Mouse (Mus musculus): Measurements from ENCODE around the gene Trim28.
"Not testable (repeated sequence)": the region's sequence is repeated elsewhere in the genome, so short reads cannot be mapped to it uniquely, and the experiment has no call there.

The Trim28 gene

DNA sequence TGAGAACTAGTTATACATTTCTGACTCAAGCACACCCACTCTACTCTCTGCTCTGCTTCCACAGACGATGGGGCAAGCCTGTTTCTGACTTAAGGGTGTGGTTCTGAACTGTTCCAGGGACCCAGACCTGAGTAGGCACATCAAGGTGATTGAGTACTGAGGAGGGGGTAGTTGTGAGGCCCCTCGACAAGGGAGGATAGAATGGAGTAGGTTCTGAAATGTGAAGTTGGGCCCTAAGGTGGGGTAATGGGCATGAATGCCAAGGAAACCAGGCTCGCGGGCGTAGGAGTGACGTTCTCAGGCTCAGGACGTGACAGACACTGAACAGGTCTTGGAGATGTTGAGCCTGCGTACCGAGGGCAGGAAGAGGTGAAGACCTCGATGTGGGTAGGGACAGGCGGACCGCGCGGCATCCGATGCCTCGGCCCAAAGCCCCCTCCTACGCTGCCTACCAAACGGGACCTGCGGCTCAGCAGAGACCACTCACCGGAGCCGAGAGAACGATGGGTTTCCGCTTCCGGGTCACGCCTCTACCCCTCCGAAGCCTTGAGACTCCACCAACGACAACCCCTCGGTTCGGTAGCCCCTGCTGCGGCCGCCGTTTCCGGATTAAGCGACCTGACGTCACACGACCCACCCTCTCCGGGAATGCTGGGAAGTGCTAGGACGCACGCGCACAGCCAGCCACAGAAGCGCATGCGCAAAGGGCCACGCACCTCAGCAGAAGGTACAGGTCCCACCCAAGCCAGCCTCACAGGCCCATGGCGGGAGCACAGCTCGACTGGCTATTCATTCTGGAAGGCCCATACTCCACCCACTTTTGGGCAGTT is 35.4 kb downstream of the Trim28 start, which contains the start of gene Chmp2a:
TSS of gene Chmp2a (minus strand) at position 660 of the 830 bp plus-strand sequence.
- DNase-seq (ENCODE audit: low spot score) = peak; percentile 94

DNA sequence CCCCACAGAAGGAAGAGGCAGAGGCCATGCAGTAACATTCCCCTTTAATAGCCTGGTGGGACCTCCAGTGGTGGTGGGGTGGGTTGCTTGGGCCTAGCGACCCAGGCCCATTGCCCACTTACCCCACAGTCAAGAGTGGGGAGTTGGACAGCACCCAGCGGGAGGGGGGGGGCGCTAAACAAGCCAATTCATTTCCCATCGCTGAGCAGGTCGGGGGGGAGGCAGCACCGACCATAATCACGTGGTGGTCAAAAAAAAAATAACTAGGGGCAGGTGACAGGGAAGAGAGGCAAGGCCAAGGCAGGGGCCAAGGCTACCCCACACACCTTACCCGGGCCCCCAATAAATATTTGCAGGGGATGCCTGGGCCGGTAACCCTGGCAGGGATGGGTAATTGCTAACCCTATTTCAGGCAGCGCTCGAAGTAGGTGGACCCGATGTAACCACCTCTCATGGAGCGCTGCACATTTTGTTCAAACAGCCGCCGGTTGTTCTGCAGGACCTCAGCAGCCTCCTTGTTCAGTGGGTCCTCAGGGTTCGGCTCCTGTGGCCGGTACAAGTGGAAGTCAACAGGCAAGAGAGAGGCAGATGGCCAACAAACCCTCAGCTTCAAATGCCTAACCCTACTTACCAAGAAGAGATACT is 36.4 kb downstream of the Trim28 start:
- DNase-seq (ENCODE audit: low spot score) = no peak

DNA sequence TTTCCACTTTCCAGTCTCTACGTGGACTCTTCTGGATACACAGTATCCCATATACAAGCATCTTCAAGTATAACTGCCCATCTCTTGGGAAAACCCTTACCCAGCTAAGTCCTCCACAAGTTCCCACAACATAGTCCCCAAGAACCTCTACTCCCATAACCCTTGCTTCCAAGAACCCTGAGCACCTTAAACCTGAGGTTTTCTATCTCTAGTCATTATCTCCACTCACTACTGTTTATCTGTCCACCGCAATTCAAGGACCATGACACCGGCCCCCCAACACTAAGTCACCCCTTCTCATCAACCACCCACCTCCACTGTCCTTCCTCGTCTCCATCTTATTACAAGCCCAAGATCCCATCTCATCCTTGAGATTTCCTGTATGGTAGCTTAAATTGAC is 37.9 kb downstream of the Trim28 start:
- no peak for DNase-seq (ENCODE audit: low spot score)

DNA sequence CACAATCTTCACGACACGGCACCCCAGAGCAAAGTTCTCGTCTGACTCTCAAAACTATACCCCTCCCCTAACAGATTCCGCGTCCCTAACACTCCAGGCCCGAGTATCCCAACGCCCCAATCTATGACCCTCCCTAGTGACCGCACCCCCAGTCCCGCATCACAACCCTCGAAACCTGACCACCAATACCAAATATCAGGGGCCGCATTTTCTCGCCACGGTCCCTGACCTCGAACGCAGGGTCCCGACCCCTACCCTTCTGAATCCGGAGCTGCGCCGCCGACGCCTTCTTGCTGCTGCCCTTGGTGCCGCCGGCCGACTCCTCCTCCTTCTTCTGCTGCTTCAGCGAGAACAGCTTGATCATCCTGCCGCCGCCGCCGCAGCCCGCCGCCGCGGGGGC is 38.5 kb downstream of the Trim28 start:
- DNase-seq (ENCODE audit: low spot score) = no peak

DNA sequence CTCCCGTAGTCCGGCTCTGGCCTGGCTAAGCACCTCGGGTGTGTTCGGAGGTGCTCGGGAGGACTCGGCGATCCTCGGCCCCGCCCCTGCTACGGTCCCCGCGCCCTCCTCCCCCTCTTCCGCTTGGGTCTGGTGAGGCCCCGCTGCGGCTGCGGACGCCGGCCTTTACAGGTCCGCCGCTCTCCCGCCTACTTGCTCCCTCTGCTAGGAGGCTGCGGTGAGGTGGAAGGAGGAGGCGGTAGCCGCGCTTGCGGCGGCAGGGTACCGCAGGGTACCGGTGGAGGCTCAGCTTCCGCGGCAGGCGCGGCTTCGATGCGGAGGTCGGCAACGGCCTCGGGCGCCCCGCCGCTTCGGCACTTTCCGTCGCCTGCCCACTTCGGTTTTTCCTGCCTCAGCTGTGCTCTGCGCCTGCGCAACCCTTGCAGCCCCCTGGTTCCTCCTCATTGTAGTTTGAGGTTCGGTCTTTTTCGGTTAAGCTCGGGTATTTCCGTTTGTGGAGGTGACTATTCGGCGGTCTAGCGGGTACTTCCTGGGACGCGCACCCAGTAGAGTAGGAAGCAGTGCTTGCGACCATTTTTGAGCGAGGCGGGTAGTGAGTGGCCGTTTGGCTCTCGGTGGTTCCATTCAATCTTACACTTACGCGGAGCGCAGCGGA is 39.1 kb downstream of the Trim28 start, which contains the start of gene Ube2m:
TSS of gene Ube2m (minus strand) at position 375 of the 655 bp plus-strand sequence.
- DNase-seq (ENCODE audit: low spot score) = peak; percentile 99

DNA sequence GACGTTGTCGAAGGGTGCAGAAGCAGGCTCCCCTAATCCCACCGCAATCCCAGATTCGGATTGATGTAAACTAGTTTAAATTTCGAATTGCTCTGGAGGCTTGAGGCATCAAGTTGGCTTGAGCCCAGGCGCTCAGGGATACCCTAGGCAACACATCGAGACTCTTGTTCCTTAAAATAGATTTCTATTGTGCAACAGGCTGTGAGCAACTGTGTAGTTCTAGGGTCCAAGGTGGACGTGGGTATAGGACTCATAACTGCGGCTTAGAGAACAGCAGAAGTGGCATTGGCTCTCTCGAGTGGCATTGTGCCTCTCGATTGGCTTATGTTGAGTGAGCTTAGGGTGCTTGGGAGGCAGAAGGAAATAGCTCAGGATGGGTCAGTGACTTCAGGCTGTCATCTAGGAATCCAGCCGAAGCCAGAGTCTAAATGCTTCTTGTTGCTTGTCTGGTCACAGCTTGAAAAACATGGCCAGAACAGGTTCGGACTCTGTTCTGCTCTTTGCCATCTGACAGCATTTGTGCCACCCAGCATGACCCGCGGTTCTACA is 39.8 kb downstream of the Trim28 start:
- no peak for DNase-seq (ENCODE audit: low spot score)

DNA sequence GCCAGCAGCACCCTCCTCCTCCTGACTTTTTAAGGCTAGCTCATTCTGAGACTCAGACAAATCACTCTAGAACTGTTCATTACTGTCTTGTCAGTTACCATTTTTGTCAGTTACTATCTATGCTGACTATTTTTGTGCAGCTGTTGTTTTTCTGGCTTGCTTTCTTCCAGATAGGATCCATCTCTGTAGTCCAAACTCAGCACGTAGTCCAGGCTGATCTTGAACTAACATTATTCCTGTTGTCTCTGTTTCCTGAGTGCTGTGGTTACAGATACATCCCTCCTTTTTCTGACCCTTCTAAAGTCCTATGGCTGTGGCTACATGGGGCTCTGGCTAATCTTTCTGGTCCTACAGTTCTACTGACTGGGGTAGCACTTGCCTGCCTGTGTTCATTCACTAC is 40.3 kb downstream of the Trim28 start:
- no peak for DNase-seq (ENCODE audit: low spot score)

DNA sequence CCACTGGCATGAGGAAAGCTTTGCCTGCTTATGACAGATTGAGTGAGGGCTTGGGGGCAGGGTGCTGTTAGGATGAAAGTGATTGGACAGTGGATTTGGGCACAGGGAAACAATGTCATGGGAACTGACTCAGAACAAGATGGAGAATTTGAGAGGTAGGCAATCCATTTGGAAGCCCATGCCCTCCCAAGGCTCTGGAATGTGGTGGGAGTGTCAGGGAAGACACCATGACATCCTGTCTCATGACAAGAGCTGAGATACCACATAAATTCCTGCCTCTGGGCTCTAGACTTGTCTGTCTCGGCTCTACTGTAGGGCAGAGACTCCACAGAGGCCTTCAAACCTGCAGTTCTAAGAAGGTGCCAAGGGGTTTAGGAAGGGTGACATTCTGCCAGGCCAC is 42.3 kb downstream of the Trim28 start:
- no peak for DNase-seq (ENCODE audit: low spot score)

DNA sequence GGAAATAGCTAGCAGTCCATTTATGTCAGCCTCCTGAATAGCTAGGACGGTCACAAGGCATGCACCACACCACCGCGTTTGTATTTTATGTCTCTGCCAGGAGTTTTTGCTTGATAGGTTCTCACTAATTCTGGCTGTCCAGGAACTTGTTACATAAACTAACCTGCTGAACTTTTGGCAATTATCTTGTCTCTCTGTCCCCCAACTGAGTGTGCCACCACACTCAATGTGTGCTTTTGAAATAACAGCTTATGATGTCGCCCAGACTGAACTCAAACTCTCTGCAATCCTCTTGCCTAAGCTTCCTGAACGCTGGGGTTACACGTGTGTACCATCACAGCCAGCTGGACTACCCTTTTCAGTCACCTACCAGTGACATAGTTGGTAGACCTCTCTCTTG is 43.6 kb downstream of the Trim28 start:
- DNase-seq (ENCODE audit: low spot score) = no peak

DNA sequence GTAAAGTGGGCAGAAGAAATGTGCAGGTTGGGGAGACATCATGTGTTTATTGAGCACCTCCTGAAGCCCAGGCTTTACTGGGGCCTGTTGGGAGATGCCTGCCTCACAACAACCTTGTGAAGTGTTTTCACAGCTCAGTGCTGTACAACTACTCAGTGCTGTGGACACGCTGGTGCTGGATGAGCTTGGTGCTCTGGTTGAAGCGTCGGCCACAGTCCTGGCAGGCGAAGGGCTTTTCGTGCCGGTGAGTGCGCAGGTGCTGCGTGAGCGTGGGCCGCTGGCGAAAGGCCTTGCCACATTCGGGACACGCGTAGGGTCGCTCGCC is 44.2 kb downstream of the Trim28 start:
- DNase-seq (ENCODE audit: low spot score) = no peak

DNA sequence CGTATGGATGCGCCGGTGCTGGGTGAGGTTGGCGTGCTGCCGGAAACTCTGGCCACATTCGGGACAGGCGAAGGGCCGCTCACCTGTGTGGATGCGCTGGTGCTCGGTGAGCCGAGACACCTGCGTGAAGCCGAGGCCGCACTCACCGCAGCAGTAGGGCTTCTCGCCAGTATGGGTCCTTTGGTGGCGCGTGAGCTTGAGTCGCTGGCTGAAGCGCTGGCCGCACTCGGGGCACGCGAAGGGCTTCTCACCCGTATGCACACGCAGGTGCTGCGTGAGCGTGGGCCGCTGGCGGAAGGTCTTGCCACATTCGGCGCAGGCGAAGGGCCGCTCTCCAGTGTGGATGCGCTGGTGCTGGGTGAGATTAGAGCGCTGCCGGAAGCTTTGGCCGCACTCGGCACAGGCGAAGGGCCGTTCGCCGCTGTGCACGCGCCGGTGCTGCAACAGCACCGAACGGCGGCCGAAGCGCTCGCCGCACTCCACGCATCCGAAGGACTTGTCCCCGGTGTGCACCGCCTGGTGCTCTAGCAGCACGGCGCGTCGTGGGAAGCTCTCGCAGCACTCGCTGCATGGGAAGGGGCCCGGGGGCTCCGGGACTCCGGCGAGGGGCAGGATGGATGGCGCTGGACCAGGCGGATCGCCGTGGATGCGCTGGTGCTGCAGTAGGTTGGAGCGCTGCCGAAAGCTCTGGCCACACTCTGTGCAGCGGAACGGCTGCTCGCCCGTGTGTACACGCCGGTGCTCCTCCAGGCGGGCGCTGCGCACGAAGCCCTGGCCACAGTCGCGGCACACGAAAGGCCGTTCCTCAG is 44.7 kb downstream of the Trim28 start:
- no peak for DNase-seq (ENCODE audit: low spot score)

DNA sequence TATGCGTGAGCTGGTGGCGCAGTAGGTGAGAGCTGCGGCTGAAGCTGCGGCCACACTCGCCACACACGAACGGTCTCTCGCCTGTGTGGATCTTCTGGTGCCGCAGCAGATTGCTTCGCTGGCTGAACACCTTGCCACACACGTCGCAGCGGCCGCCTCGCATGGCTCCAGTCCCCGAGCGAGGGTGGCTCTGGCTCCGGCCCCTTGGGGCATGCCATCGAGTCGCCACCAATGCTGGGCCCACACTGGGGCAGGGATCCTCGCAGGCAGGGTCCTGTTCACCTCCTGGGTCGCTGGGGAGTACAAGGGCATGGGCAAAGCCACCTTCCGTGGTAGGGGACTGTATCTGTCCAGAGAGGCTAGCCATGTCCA is 45.3 kb downstream of the Trim28 start:
- no peak for DNase-seq (ENCODE audit: low spot score)

DNA sequence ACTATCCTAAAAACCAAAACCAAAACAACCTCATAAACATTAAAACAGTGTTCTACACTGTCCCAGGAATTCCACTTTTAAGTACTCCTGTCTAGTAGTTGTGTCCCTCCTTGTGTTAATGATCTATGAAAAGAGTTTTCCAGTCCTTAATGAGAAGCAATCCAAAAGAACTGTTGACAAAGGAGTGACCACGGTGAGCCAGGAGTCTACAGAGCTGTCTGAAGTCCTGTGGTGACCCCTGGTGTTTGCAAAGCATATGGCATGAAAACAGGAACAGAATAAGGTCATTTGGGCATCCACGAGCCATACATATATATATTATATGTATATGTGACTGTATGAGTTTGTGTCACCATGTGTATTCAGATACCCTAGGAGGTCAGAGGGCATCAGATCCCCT is 47.2 kb downstream of the Trim28 start:
- peak; percentile 52 for DNase-seq (ENCODE audit: low spot score)

DNA sequence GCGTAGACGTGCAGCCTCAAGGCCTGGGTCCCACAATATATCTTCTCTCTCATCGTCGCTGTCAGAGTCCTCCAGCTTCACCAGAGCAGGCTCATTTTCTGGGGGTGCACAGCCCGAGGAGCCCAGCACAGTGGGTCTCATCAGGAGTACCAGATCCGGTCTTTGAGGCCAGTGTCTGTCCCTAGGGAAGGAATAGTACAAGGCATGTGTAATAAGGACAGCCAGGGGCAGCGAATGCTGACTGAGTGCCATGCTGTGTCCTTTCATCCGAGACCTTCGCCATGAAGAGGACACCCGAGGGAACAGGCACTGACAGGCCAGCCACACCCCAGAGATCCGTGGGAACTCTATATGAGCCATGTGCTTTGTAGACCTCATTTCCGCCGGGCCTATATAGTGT is 54.1 kb downstream of the Trim28 start:
- no peak for DNase-seq (ENCODE audit: low spot score)

DNA sequence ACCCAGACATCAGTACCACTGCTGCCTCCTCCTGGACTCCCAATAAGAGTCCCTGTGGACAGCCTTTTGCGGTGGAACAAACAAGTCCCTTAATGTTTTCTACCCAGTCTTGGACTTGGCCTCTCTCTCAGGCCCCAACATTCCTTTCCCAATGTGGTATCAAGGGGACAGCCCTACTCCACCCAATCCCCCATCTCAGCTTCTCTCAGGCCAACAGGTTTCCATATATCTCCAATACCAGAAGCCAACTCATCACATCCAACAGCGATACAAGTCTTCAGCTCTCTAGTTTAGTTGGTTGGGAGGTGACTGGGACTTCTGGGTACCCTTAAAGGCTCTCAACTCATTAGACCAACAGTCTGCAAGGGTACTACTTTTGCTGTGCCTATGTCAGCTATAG is 54.6 kb downstream of the Trim28 start:
- no peak for DNase-seq (ENCODE audit: low spot score)

DNA sequence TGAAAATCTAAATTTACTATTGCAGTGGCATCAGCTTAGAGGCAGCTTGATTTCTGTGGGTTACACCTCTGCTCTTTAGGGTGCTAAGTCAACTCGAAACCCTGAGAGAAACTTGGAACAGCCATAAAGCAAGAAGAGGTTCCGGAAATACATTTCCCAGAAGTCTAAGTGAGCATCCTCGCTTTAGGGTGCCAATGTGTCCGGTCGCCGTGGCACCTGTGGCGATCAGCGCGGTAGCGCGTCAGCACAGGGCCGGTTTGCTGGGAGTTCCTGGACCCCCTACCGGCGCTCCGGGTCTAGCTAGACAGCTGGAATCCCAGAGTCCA is 55.0 kb downstream of the Trim28 start:
- DNase-seq (ENCODE audit: low spot score) = no peak

DNA sequence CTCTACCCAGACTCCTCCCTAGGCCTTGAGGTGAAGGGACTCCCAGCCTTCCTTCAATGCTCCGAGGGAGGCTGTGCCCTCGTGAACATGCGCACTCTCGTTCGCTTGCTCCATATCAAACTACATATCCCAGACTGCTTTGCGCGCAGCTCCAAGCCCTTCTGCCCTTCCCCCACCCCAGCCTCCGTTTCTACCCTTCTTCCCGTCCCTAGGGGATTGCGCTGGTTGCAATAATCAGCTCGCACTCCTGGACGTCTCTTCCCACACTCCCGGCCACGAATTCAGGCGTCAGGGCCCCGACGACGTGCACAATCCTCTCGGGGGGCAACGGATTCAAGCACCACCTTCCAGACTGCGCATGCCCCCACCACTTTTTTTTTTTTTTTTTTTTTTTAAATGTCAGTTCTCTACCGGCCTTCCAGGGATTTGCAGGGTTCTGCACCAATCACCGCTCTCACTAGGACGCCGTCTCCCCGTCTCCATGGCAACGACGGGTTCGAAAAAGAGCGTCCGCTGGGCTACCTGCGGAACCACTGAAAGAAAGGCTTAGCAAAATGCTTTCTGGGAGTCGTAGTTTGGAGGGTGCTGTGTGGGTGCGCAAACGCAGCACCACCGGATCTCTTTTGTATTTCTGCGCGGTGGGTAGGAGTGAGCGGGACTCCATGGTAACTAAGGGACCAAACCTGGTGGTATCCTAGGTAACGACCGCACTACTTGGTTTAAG is 55.5 kb downstream of the Trim28 start, which contains the start of gene Mzf1:
TSS of gene Mzf1 (minus strand) at position 478 of the 724 bp plus-strand sequence.
- peak; percentile 82 for DNase-seq (ENCODE audit: low spot score)

DNA sequence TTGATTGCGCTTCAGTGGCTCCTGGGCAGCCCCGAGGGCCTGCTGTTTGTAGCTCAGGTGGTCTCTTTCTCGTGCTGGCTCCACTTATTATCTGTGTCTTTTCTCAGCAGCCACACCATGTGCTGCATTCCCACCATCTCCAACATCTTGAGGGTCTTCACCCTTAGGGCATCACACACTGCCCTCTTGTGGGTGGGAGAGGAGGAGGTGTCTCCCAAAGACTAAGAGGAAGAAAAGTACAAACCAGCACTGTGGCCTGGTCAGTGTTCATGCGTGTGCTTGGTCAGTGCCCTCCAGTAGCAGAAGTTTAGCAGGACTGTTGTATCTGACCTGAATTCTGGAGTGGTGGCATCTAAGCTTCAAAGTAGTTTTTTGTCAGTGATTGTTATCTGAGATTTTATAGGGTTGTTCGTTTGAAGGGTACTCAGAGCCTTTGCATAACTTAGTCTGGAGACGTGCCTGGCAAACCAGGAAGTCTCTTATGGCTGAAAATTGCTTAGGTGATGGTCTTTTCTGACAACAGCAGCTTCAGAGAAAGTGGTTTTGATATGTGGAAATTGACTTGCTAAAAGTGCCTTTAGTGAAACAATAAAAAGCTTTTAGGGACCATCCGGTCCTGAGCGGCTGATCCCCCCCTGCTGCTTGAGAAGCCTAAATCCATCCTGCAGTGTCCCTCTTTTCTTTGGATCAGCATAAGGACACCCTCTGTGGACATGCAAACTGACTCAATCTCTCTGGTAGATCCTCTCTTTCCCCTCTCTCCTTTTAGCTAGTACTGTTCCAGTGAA is 58.2 kb downstream of the Trim28 start:
- DNase-seq (ENCODE audit: low spot score) = no peak

DNA sequence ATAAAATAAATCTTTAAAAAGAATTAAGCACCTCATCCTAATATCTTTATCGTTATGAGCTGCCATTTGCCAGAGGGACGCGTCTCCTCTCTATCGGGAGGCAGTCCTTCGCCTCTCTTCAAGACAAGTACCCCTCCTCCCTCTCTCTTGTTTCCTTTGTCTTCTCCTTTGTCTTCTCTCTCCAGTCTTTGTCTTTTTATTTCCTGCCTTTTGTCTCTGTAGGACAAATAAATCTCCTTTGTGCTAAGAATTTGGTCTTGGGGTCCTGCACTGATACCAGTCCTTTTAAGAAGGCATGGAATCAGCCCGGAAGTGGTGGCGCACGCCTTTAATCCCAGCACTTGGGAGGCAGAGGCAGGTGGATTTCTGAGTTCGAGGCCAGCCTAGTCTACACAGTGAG is 60.6 kb downstream of the Trim28 start:
- DNase-seq (ENCODE audit: low spot score) = no peak

DNA sequence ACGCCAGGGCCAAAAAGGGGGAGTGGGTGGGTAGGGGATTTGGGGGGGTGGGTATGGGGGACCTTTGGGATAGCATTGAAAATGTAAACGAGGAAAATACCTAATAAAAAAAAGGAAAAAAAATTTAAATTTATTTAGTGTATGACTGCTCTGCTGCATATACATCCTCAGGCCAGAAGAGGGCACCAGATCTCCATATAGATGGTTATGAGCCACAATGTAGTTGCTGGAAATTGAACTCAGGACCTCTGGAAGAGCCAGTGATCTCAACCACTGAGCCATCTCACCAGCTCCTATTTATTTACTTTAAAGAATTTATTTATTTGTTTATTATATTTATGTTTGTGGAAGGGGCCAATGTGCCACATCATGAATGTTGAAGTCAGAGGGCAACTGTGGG is 64.5 kb downstream of the Trim28 start:
- DNase-seq (ENCODE audit: low spot score) = not testable (repeated sequence)

DNA sequence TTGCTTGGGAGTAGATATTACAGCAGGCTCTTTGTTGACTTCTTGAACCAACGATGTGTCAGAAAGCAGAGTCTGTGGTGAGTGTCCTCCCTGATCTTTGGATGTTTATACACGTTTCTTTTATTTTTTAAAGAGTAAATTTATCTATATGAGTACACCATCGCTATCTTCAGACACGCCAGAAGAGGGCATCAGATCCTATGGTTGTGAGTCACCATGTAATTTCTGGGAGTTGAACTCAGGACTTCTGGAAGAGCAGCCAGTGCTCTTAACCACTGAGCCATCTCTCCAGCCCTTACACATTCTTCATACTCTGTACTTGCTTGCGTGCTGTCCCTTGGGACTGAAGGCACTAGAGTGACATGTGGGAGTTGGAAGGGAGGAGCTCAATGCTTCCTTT is 73.4 kb downstream of the Trim28 start:
- DNase-seq (ENCODE audit: low spot score) = no peak
